Mouse (Mus musculus) neural tube, embryonic 11.5 days (tissue): ENCODE results near the gene Smpd3. TPM values are rescaled to one million over a fixed set of nuclear protein-coding genes. Genes with fewer than 3 reads are reported as not detected.
A peak's percentile ranks its signal among the peaks of the same experiment; 100 is the strongest.

Experiments used
- ATAC-seq: fragments of 200-750 bp; cut with Nextera tagmentation; 2 replicates; pipeline ENCODE4 v1.8.0; 2017; ENCODE audit warnings: moderate number of reproducible peaks, mild to moderate bottlenecking, moderate TSS enrichment, moderate library complexity; ENCODE audit not compliant: insufficient read depth, low FRiP score, low TSS enrichment
- DNase-seq: peaks from one replicate; pipeline ENCODE4 v3.0.0-alpha.2; 2015; ENCODE audit warnings: low spot score
- H3K27ac ChIP-seq: fragments of 300-500 bp; sonication (generic); 2 replicates; pipeline ENCODE4 v1.5.1; 2014; ENCODE audit warnings: low read depth, mild to moderate bottlenecking, low read length
- H3K27me3 ChIP-seq: fragments of 300-500 bp; sonication (generic); 2 replicates; pipeline ENCODE4 v1.6.1; 2014; ENCODE audit warnings: mild to moderate bottlenecking, low read length, mixed read lengths; ENCODE audit not compliant: control insufficient read depth, insufficient read depth
- H3K36me3 ChIP-seq: fragments of 300-500 bp; sonication (generic); 2 replicates; pipeline ENCODE4 v1.6.1; 2014; ENCODE audit warnings: mild to moderate bottlenecking, low read length, moderate library complexity, mixed read lengths; ENCODE audit not compliant: control insufficient read depth, insufficient read depth
- H3K4me1 ChIP-seq: fragments of 300-500 bp; sonication (generic); 2 replicates; pipeline ENCODE4 v1.6.1; 2014; ENCODE audit warnings: low read length, mixed read lengths; ENCODE audit not compliant: control insufficient read depth, insufficient read depth
- H3K4me2 ChIP-seq: fragments of 300-500 bp; sonication (generic); 2 replicates; pipeline ENCODE4 v1.6.1; 2014; ENCODE audit warnings: low read depth, mild to moderate bottlenecking, moderate library complexity
- H3K4me3 ChIP-seq: fragments of 300-500 bp; sonication (generic); 2 replicates; pipeline ENCODE4 v1.5.1; 2014; ENCODE audit warnings: low read depth, low read length
- H3K9ac ChIP-seq: fragments of 300-500 bp; sonication (generic); 2 replicates; pipeline ENCODE4 v1.6.1; 2014; ENCODE audit warnings: mild to moderate bottlenecking, low read length
- H3K9me3 ChIP-seq: fragments of 300-500 bp; sonication (generic); 2 replicates; pipeline ENCODE4 v1.6.1; 2016; ENCODE audit warnings: low read length; ENCODE audit not compliant: control insufficient read depth
- WGBS: fragments of 180-500 bp; shearing (Covaris S2); extraction: QIAGEN DNeasy Blood & Tissue Kit; methylation state at CpG from one replicate; pipeline ENCODE4 v1.1.7; 2014; 5-methylcytosine and 5-hydroxymethylcytosine counted together
- polyA plus RNA-seq: library from polyadenylated mRNA; unstranded; fragments of >200 nt; fragmentation: Nextera tagmentation; extraction: Ambion mirVana; gene quantifications from 2 replicates; pipeline ENCODE4 v1.2.1, GENCODE M21; 2014

The Smpd3 gene
- polyA plus RNA-seq, 1 experiment from 2014 or later, result 19.6 TPM

DNA sequence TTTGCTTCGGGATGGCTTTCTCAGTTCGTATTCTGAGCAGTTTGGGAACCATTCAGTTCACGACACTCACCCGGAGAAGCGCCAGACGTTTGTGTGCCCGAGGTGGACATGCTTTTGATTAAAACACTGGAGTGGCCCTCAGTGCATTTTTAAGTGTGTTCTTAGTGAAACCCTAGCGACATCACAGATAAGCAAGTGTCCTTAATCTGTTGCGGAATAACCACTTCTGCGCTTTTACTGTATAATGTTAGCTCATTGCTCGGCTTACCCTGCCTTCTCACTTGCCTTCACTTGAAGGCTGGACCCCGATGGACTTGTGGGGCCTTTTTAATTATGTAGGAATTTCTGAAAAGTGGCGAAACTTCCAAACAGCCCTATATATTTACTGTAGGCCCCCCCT is 126.4 kb downstream of the Smpd3 start:
- no peak for ATAC-seq
- H3K27me3 ChIP-seq, result no peaks in the 10 kb centered on the region
- no peaks in the 10 kb centered on the region for H3K4me1 ChIP-seq
- WGBS, result 7% methylated on average over 13 of the region's 13 CpGs
- peak overlapping the region; percentile 65 for H3K4me2 ChIP-seq
- H3K9me3 ChIP-seq, result no peaks in the 10 kb centered on the region
- H3K4me3 ChIP-seq, result peak overlapping the region; percentile 77
- no peak for DNase-seq
- H3K36me3 ChIP-seq, result peaks cover 5% of the 10 kb centered on the region; the same call in 1 of the 2 replicates
- H3K9ac ChIP-seq, result peak overlapping the region; percentile 92
- H3K27ac ChIP-seq, result peak overlapping the region; percentile 89

DNA sequence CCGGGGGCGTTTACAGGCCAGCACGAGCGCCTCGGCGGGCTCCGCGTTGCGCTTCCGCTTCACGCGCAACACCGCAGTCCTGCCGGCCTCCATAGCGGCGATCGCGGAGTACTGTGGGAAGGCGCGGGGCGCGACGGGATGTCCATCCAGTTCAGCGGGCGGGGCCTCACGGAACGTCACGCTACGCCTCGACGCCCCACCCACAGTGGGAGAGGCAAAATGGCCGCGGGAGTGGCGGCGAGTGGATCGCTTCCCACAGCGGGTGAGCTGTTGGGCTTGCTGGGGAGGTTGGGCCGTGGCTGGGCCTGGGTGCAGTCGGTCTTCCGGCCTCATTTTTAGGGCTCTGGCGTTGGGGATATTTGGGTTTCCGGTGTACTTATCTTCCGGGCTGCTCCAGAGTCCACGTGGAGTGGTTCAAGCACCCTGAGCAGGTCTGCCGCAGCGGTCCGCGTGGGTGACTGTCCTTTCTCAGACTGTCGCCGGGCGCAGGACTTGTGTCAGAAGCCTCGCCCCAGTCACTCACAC is 126.9 kb downstream of the Smpd3 start, which contains the start of the genes Slc7a6os and Prmt7:
Gene Slc7a6os, minus strand, starts transcription at position 115 of the 525 bp plus-strand sequence.
Gene Prmt7, plus strand, starts transcription at position 116 of the 525 bp plus-strand sequence.
- no peaks in the 10 kb centered on the region for H3K27me3 ChIP-seq
- peak within 1 kb of the TSS; percentile 65 for H3K4me2 ChIP-seq
- DNase-seq (peak; percentile 96), ATAC-seq (peak; percentile 99)
- H3K9me3 ChIP-seq, result no peaks in the 10 kb centered on the region
- peak within 1 kb of the TSS; percentile 92 for H3K9ac ChIP-seq
- no peaks in the 10 kb centered on the region for H3K4me1 ChIP-seq
- under 1% methylated on average over 52 of the region's 52 CpGs for WGBS
- peak within 1 kb of the TSS; percentile 89 for H3K27ac ChIP-seq
- H3K4me3 ChIP-seq, result peak within 1 kb of the TSS; percentile 77
- peaks cover 5% of the 10 kb centered on the region; the same call in 1 of the 2 replicates for H3K36me3 ChIP-seq

DNA sequence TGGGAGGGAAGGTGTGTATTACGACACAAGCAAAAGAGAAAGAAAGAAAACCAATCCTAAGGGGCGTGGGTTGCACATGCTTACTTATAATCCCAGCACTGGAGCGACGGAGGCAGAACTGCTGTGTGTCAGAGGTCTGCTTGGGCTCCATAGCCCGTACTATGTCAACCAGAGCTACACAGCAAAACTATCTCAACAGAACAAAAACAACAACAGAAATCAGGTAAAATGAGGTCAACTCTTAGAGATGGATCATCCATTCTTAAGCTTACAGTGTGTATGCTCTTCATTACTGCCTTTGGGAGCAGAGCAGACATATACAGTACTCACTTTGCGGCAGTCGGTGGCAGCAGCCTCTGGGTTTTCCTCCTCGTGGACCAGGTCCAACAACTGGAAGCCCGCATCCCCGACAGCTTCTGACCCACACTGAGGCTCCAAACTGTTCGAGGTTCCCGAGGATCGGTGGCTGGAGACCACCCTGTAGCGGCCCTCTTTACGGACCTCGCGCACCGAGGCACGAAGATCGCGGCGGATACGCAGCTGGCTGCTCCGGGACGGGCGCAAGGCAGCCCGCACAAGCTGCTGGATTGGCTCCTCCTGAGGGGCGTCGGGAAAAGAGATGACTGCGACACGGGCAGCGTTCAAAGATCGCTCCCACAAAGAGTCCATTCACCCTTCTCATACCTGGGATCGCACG is 127.6 kb downstream of the Smpd3 start:
- Histone ChIP-seq H3K27ac (peak overlapping the region; percentile 89), H3K9ac (peak overlapping the region; percentile 92), H3K4me2 (peak overlapping the region; percentile 65), H3K4me1 (no peaks in the 10 kb centered on the region), H3K9me3 (no peaks in the 10 kb centered on the region), H3K4me3 (peak overlapping the region; percentile 77), H3K27me3 (no peaks in the 10 kb centered on the region), H3K36me3 (peaks cover 3% of the 10 kb centered on the region; the same call in 1 of the 2 replicates)
- no peak for DNase-seq
- peak; percentile 67 for ATAC-seq
- 1% methylated on average over 35 of the region's 35 CpGs for WGBS

Other genes with a start within 250 kb of the Smpd3 start
- gene Esrp2, start 201.0 kb downstream of the Smpd3 start, polyA plus RNA-seq, result 2.5 and 4.0 TPM in 2 replicates
- 8.0 and 8.9 TPM in 2 replicates for gene Pla2g15, start 187.6 kb downstream of the Smpd3 start, polyA plus RNA-seq
- 106 and 121 TPM in 2 replicates for gene Slc7a6, start 169.1 kb downstream of the Smpd3 start, polyA plus RNA-seq
- gene Slc7a6os, start 127.1 kb downstream of the Smpd3 start, polyA plus RNA-seq, result 39.7 and 45.6 TPM in 2 replicates
- 70.2 and 71.1 TPM in 2 replicates for gene Prmt7, start 127.1 kb downstream of the Smpd3 start, polyA plus RNA-seq
- gene Zfp90, start 77.3 kb upstream of the Smpd3 start, polyA plus RNA-seq, result 27.8 and 28.4 TPM in 2 replicates
- not detected in 2 replicates for gene 6030452D12Rik, start 162.5 kb upstream of the Smpd3 start, polyA plus RNA-seq
- gene Cdh3, start 172.9 kb upstream of the Smpd3 start, polyA plus RNA-seq, result 5.4 and 7.5 TPM in 2 replicates
- gene Gm10073, start 235.5 kb upstream of the Smpd3 start, polyA plus RNA-seq, result 4.8 and 7.6 TPM in 2 replicates